Mouse (Mus musculus): Measurements from ENCODE around the gene Xxylt1.

GRCm38 (mm10) chr16:31034051-31034450, 47.2 kb downstream of the Xxylt1 start:
- TF ChIP-seq CTCF (IDR thresholded peaks at IDR 0.05; ENCODE audit: low read depth, low read length) = no peak
- no peak for TF ChIP-seq POLR2AphosphoS5 (IDR thresholded peaks at IDR 0.05; ENCODE audit: insufficient replicate concordance, low read depth, low read length)
- no peak for TF ChIP-seq GATA1 (IDR thresholded peaks at IDR 0.05; ENCODE audit: borderline replicate concordance, low read length)

Measured in G1E (cell line).